Mouse (Mus musculus): ENCODE measurements around the gene Lrp2. TPM values are rescaled to one million over a fixed set of nuclear protein-coding genes. Genes with fewer than 3 reads are reported as not detected.

Lrp2 gene
- total RNA-seq, 4 experiments from 2014 or later, result 0.02 to 0.15 (median 0.13) TPM

DNA sequence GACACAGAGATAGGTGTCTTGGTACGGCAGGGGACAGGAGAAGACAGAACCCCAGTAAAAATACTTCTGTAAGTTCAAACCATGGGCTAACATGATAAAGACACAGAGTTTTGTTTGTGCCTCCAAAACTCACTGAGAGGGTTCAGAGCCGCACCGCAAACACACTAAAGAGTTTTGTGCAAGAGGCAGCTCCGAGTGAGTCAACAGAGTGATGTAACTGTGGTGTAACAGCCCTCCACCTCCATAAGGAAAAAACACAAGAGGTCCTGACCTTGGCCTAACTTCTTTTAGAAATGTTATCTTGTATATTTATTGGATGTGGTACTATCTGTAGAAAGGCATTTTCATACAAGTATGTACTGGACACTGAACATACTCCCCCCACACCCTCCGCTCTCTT is 180.2 kb downstream of the Lrp2 start:
- no peak for DNase-seq (ENCODE audit: low spot score in 2 of 2)

GRCm38 (mm10) chr2:69402309-69402708 is 183.6 kb downstream of the Lrp2 start:
- DNase-seq (ENCODE audit: low spot score in 2 of 2), result no peak

- no peak for DNase-seq (ENCODE audit: low spot score in 2 of 2)
Measured at GRCm38 (mm10) chr2:69401891-69402290, 184.0 kb downstream of the Lrp2 start.

GRCm38 (mm10) chr2:69400866-69401604 is 184.8 kb downstream of the Lrp2 start:
- DNase-seq (ENCODE audit: low spot score in 2 of 2), result no peak

GRCm38 (mm10) chr2:69396760-69397435 is 189.0 kb downstream of the Lrp2 start:
- no peak for DNase-seq (ENCODE audit: low spot score in 2 of 2)

DNA sequence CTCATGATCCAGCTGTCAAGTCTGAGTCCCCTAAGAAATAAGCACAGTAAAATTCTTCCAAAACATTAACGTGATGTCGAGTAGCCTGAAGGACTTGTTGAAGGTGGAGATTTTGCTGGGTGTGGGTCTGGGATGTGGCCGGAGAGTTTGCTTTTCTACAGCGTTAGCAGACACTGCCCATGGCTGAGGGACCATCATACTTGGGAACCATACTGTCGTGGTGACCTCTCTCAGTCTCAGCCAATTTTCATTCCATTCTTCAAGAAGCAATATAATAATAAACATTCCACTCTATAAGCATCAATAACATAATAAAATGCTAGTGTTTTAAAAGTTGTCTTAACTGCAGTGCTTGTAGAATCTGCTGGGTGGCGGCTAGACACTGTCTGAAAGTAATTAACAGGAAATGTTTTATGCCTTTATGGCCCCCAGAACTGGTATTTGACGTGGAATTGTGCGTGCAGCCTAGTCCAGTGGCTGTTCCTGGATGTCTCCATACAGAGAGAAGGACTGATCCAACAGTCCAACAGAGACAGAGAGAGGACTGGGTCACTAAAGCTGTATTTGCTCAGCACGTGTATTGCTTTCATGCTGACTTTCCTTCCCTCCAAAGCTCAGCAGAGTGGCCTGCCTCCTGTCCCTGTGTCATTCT is 190.1 kb downstream of the Lrp2 start:
- DNase-seq (ENCODE audit: low spot score in 2 of 2), result no peak

DNA sequence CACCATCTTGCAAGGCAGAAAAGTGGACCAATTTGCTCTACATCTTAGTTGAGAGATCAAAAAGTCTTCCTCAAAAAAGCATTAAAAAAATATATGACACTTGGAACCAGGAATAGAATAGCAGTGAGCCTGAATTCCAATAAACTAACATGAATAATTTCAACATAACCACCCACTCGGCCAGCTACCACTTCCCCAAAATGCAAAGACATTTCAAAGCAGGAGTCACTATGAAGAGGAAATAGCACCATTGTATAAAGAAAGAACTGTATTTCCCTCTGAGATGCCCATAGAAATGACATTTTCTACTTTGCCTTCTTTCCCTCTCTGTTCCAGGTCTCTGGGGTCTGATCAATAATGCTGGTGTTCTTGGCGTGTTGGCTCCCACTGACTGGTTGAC is 191.9 kb downstream of the Lrp2 start:
- DNase-seq (ENCODE audit: low spot score in 2 of 2), result no peak

GRCm38 (mm10) chr2:69386118-69386871 is 199.6 kb downstream of the Lrp2 start:
- DNase-seq (ENCODE audit: low spot score in 2 of 2), result no peak

DNA sequence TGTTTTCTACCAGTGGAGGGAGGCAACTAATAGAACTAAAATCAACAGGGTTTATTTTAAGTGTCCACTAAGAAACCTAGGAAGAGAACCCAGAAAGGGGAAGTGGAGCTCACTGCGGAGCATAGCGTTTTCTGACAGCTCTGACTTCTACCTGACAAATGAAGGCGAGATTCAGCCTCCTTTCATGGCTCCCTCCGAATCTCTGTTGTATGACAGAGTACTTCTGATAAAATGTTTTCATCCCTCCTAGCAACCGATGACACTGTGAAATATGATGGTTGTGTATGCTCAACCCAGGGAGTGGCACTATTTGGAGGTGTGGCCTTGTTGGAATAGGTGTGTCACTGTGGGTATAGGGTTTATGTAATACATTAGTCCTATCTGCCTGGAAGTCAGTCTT is 203.0 kb downstream of the Lrp2 start:
- DNase-seq (ENCODE audit: low spot score in 2 of 2), result no peak

GRCm38 (mm10) chr2:69381740-69382139 is 204.1 kb downstream of the Lrp2 start:
- no peak for DNase-seq (ENCODE audit: low spot score in 2 of 2)

GRCm38 (mm10) chr2:69380281-69380680 is 205.6 kb downstream of the Lrp2 start, which contains the start of gene Dhrs9:
Gene Dhrs9, plus strand, starts transcription at chr2:69380445.
- DNase-seq (ENCODE audit: low spot score in 2 of 2), result peak in 1 of 2 experiments; percentile 8

DNA sequence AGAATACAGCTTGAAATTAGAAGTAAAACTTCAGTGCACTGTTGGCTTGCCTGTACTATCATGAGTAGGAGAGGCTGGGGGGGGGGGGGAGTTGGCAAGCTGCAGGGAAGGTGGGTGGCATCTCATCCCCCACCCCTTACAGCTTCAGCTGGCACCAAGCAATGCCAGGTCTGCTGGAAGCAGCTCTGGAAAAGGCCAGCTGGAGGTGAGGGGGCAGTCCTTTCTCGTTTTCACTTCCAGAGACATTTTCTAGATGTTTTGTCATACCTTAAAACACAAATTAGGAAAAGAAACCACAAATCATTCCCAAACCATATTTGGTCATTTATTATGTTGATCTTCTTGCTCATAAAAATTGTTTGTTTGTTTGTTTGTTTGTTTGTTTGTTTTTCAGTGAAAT is 206.1 kb downstream of the Lrp2 start:
- DNase-seq (ENCODE audit: low spot score in 2 of 2), result no peak

DNA sequence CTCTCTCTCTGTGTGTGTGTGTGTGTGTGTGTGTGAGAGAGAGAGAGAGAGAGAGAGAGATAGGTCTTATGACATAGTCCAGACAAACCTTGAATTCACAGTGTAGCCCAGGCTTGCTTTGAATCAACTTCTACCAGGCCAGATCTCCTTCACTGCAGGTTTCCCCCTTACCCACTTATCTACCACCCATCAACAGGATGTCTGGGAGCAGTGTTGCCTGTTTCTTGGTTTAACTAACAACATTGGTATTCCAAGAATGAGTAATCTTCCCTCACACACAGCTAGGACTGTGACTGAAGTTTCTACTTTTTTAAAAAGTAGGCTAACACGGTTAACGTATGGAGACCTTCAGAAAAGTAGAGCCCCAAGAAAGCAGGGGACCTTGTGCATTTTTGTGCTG is 209.1 kb downstream of the Lrp2 start:
- DNase-seq (ENCODE audit: low spot score in 2 of 2), result no peak

Other genes with a start within 250 kb of the Lrp2 start
- not detected for gene Abcb11, start 243.4 kb downstream of the Lrp2 start, total RNA-seq (2022)
- gene Dhrs9, start 205.6 kb downstream of the Lrp2 start, total RNA-seq (2022), result under 1 TPM in 1 of 4 experiments, not detected in 3; 0.18 TPM
- 10 to 100 TPM; 20.2 to 31.0 (median 25.9) TPM for gene Bbs5, start 61.1 kb upstream of the Lrp2 start, total RNA-seq (2022)
- 1 to 10 TPM in 2 of 4 experiments, under 1 TPM in 2; 0.44 to 1.2 (median 0.98) TPM for gene Klhl41, start 84.1 kb upstream of the Lrp2 start, total RNA-seq (2022)
- 10 to 100 TPM; 15.3 to 18.6 (median 16.7) TPM for gene Fastkd1, start 127.5 kb upstream of the Lrp2 start, total RNA-seq (2022)
- 10 to 100 TPM; 65.0 to 75.5 (median 67.5) TPM for gene Ppig, start 136.5 kb upstream of the Lrp2 start, total RNA-seq (2022)
- 1 to 10 TPM; 1.9 to 3.0 (median 1.9) TPM for gene Ccdc173, start 203.5 kb upstream of the Lrp2 start, total RNA-seq (2022)
- gene Phospho2, start 203.6 kb upstream of the Lrp2 start, total RNA-seq (2022), result 10 to 100 TPM; 18.5 to 24.3 (median 20.1) TPM
- 10 to 100 TPM; 46.7 to 55.1 (median 53.3) TPM for gene Klhl23, start 235.9 kb upstream of the Lrp2 start, total RNA-seq (2022)

Data from left cerebral cortex, adult 8-10 months (tissue).